Mouse (Mus musculus): Measurements from ENCODE around the gene Hnrnpc. TPM values are rescaled to one million over a fixed set of nuclear protein-coding genes. Genes with fewer than 3 reads are reported as not detected.

Gene Hnrnpc
- 62.9 and 90.0 TPM in 2 replicates for polyA plus RNA-seq (2012; rRNA removed)

GRCm38 (mm10) chr14:52103856-52104676 lies at the start of gene Hnrnpc:
Hnrnpc (minus strand) TSS chr14:52104028.
- WGBS = under 1% methylated on average over 50 of the region's 50 CpGs
- H3K36me3 ChIP-seq (ENCODE audit: control insufficient read depth, insufficient read depth, low read length) = no peaks in the 10 kb centered on the region
- peak within 1 kb of the TSS; percentile 99 for H3K4me3 ChIP-seq (ENCODE audit: insufficient read depth, low read depth, low read length)
- peak within 1 kb of the TSS; percentile 94 for H3K27ac ChIP-seq (ENCODE audit: insufficient read depth, low read depth, low read length)
- peaks cover 9% of the 10 kb centered on the region for H3K4me1 ChIP-seq (ENCODE audit: control insufficient read depth, insufficient read depth, low read length)
- TF ChIP-seq CTCF (conservative IDR thresholded peaks at IDR 0.05; ENCODE audit: insufficient read depth, insufficient read length, low read depth, low read length) (no peak), POLR2A (IDR thresholded peaks at IDR 0.05; ENCODE audit: low read depth, low read length) (peak; percentile 96)
- H3K27me3 ChIP-seq (replicated peaks; ENCODE audit: control insufficient read depth, insufficient read depth, low read length) = no peaks in the 10 kb centered on the region
- DNase-seq = peak; percentile 100

GRCm38 (mm10) chr14:52152613-52153012 lies 48.8 kb upstream of the Hnrnpc start:
- no peak overlapping the region for H3K4me3 ChIP-seq (ENCODE audit: insufficient read depth, low read depth, low read length)
- H3K4me1 ChIP-seq (ENCODE audit: control insufficient read depth, insufficient read depth, low read length) = no peaks in the 10 kb centered on the region
- H3K27ac ChIP-seq (ENCODE audit: insufficient read depth, low read depth, low read length) = no peak overlapping the region
- TF ChIP-seq CTCF (conservative IDR thresholded peaks at IDR 0.05; ENCODE audit: insufficient read depth, insufficient read length, low read depth, low read length) = no peak
- no peak for TF ChIP-seq POLR2A (IDR thresholded peaks at IDR 0.05; ENCODE audit: low read depth, low read length)
- H3K27me3 ChIP-seq (replicated peaks; ENCODE audit: control insufficient read depth, insufficient read depth, low read length) = no peaks in the 10 kb centered on the region
- DNase-seq = no peak
- WGBS = 68% methylated on average over 3 of the region's 3 CpGs
- no peaks in the 10 kb centered on the region for H3K36me3 ChIP-seq (ENCODE audit: control insufficient read depth, insufficient read depth, low read length)

DNA sequence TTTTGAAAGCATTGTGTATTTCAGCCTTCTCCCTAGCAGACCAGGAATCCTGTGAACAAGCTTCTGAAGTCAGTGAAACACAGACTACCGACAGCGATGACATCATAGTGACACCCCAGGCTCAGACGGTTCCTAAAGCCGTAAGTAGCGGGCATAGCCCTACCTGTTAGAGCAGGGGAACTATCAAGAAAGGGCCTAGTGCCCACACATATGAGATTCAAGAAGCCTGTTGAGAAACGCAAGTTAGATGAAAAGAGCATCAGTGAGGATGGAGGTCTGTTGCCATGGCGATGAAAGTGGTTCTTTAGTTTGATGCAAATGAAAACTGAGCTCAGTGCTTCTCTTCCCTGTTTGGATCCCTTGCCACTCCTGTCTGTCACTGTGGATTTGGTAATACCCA lies 48.4 kb upstream of the Hnrnpc start:
- H3K27me3 ChIP-seq (replicated peaks; ENCODE audit: control insufficient read depth, insufficient read depth, low read length) = no peaks in the 10 kb centered on the region

DNA sequence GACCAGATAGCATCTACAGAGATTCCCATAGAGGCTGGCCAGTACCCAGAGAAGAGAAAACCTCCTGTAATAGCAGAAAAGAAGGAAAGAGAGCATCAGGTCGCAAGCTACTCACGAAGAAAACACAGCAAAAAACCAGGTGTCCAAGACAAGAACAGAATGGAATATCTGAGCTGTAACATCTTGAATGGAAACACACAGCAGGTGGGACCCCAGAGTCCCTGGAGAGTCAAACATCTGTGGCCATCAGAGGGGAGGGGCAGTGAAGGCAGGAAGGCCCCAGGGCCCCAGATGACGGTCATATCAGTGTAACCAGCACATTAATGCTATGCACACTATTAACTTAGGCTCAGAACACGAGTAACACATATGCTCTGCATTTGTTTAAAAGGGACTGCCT lies 46.1 kb upstream of the Hnrnpc start:
- DNase-seq = no peak
- Histone ChIP-seq H3K36me3 (ENCODE audit: control insufficient read depth, insufficient read depth, low read length) (no peaks in the 10 kb centered on the region), H3K4me3 (ENCODE audit: insufficient read depth, low read depth, low read length) (no peak overlapping the region), H3K4me1 (ENCODE audit: control insufficient read depth, insufficient read depth, low read length) (no peaks in the 10 kb centered on the region), H3K27ac (ENCODE audit: insufficient read depth, low read depth, low read length) (no peak overlapping the region), H3K27me3 (replicated peaks; ENCODE audit: control insufficient read depth, insufficient read depth, low read length) (no peaks in the 10 kb centered on the region)
- TF ChIP-seq POLR2A (IDR thresholded peaks at IDR 0.05; ENCODE audit: low read depth, low read length) = no peak
- no peak for TF ChIP-seq CTCF (conservative IDR thresholded peaks at IDR 0.05; ENCODE audit: insufficient read depth, insufficient read length, low read depth, low read length)
- 67% methylated on average over 4 of the region's 4 CpGs for WGBS

More for the DNA sequence above, 48.4 kb upstream of the Hnrnpc start:
- TF ChIP-seq POLR2A (IDR thresholded peaks at IDR 0.05; ENCODE audit: low read depth, low read length) (no peak), CTCF (conservative IDR thresholded peaks at IDR 0.05; ENCODE audit: insufficient read depth, insufficient read length, low read depth, low read length) (no peak)
- no peak for DNase-seq
- 48% methylated on average over 7 of the region's 7 CpGs for WGBS
- Histone ChIP-seq H3K4me1 (ENCODE audit: control insufficient read depth, insufficient read depth, low read length) (no peaks in the 10 kb centered on the region), H3K4me3 (ENCODE audit: insufficient read depth, low read depth, low read length) (no peak overlapping the region), H3K36me3 (ENCODE audit: control insufficient read depth, insufficient read depth, low read length) (no peaks in the 10 kb centered on the region), H3K27ac (ENCODE audit: insufficient read depth, low read depth, low read length) (no peak overlapping the region)

DNA sequence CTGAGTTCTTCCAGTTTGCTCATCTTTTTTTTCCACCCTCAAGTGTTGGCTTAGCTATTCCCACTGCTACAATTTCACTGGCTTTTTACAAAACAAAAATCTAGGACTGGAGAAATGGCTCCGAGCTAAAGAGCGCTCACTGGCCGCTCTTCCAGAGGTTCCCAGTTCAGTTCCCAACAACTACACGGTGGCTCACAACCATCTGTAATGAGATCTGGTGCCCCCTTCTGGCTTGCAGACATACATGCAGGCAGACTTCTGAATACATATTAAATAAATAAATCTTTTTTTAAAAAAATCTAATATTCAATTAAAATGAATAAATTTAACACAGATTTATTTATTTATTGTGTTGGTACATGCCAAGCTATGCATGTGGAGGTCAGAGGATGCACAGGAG lies 42.7 kb upstream of the Hnrnpc start:
- Histone ChIP-seq H3K27me3 (replicated peaks; ENCODE audit: control insufficient read depth, insufficient read depth, low read length) (no peaks in the 10 kb centered on the region), H3K4me3 (ENCODE audit: insufficient read depth, low read depth, low read length) (no peak overlapping the region), H3K4me1 (ENCODE audit: control insufficient read depth, insufficient read depth, low read length) (no peaks in the 10 kb centered on the region), H3K36me3 (ENCODE audit: control insufficient read depth, insufficient read depth, low read length) (no peaks in the 10 kb centered on the region), H3K27ac (ENCODE audit: insufficient read depth, low read depth, low read length) (no peak overlapping the region)
- peak; percentile 28 for DNase-seq
- WGBS = 79% methylated on average over 4 of the region's 4 CpGs
- TF ChIP-seq CTCF (conservative IDR thresholded peaks at IDR 0.05; ENCODE audit: insufficient read depth, insufficient read length, low read depth, low read length) = peak; percentile 49
- TF ChIP-seq POLR2A (IDR thresholded peaks at IDR 0.05; ENCODE audit: low read depth, low read length) = no peak

DNA sequence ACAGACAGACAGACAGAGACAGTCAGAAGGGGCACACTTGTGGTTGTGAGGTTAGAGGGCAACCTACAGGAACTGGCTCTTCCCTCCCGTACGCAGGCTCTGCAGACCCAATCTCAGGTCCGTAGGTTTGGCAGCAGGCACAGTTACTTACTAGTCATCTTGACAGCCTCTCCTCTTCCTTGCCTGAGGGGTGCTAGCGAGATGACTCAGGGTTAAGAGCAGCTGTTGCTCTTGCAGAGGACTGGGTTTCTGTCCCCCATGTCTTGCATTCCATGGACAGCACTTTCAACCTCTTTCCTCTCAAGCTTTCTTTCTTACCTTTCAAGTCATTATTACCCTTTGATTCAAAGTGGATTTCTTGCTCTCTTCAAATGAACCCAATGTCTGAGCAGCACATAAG lies 40.3 kb upstream of the Hnrnpc start:
- no peak overlapping the region for H3K4me3 ChIP-seq (ENCODE audit: insufficient read depth, low read depth, low read length)
- DNase-seq = no peak
- H3K4me1 ChIP-seq (ENCODE audit: control insufficient read depth, insufficient read depth, low read length) = no peaks in the 10 kb centered on the region
- H3K27me3 ChIP-seq (replicated peaks; ENCODE audit: control insufficient read depth, insufficient read depth, low read length) = no peaks in the 10 kb centered on the region
- 83% methylated on average over 4 of the region's 4 CpGs for WGBS
- H3K27ac ChIP-seq (ENCODE audit: insufficient read depth, low read depth, low read length) = no peak overlapping the region
- no peaks in the 10 kb centered on the region for H3K36me3 ChIP-seq (ENCODE audit: control insufficient read depth, insufficient read depth, low read length)
- TF ChIP-seq POLR2A (IDR thresholded peaks at IDR 0.05; ENCODE audit: low read depth, low read length) (no peak), CTCF (conservative IDR thresholded peaks at IDR 0.05; ENCODE audit: insufficient read depth, insufficient read length, low read depth, low read length) (no peak)

DNA sequence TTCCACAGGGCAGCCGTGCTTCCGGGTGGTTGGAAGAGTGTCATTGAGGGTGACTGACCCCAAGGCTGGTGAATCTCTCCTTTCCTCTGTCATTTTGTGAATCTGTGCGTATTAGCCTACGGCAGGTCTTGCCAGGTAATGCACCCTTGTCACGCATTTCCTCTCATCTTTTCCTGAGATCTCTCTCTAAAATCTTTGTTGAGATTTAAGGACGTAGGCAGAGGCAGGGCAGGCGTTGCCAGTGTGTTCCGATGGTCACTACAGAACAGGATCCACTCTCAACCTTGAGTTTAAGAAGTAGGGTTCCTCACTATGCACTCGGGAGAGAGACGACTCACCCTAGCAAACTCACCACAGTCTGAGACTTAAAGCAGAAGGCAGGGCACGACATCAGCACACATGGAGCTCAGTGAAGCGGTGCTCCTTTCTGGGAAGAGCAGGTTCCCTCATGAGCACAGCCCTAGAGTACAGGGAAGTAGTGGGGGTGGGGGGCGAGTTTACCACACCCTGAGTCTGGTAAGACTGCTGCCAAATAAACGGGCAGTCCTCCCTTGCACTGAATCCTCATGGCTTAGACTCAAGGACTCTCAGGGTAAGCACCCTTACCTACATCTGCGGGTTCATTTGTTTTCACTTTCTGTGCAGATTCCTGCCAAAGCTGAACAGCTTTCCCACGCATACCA lies 37.8 kb upstream of the Hnrnpc start:
- Histone ChIP-seq H3K27me3 (replicated peaks; ENCODE audit: control insufficient read depth, insufficient read depth, low read length) (no peaks in the 10 kb centered on the region), H3K4me1 (ENCODE audit: control insufficient read depth, insufficient read depth, low read length) (no peaks in the 10 kb centered on the region), H3K27ac (ENCODE audit: insufficient read depth, low read depth, low read length) (no peak overlapping the region), H3K4me3 (ENCODE audit: insufficient read depth, low read depth, low read length) (peak overlapping the region; percentile 24), H3K36me3 (ENCODE audit: control insufficient read depth, insufficient read depth, low read length) (no peaks in the 10 kb centered on the region)
- 58% methylated on average over 16 of the region's 16 CpGs for WGBS
- TF ChIP-seq CTCF (conservative IDR thresholded peaks at IDR 0.05; ENCODE audit: insufficient read depth, insufficient read length, low read depth, low read length) (no peak), POLR2A (IDR thresholded peaks at IDR 0.05; ENCODE audit: low read depth, low read length) (no peak)
- no peak for DNase-seq
